Mouse (Mus musculus): ENCODE results near the gene Oaz3. TPM values are rescaled to one million over a fixed set of nuclear protein-coding genes. Genes with fewer than 3 reads are reported as not detected.

The Oaz3 gene
- not detected for polyA plus RNA-seq (2014; fragmentation: Illumina TruSeq; extraction: RNeasy Lipid Tissue Mini Kit (QIAGEN cat#74804))

GRCm38 (mm10) chr3:94443597-94443964, at the start of gene Oaz3:
TSS of gene Oaz3 (minus strand) at chr3:94443915.

GRCm38 (mm10) chr3:94480291-94480884, 36.7 kb upstream of the Oaz3 start, which contains the start of gene Riiad1:
TSS of gene Riiad1 (minus strand) at chr3:94480341.

GRCm38 (mm10) chr3:94477981-94478422, 34.3 kb upstream of the Oaz3 start, which contains the start of gene Celf3:
TSS of gene Celf3 (plus strand) at chr3:94478295.

GRCm38 (mm10) chr3:94442951-94443596, 641 bp downstream of the Oaz3 start, which contains the start of gene Mrpl9:
TSS of gene Mrpl9 (plus strand) at chr3:94443318.

GRCm38 (mm10) chr3:94413031-94413679, 30.6 kb downstream of the Oaz3 start, which contains the start of gene Tdrkh:
TSS of gene Tdrkh (plus strand) at chr3:94413273.

GRCm38 (mm10) chr3:94398217-94398616, 45.5 kb downstream of the Oaz3 start, which contains the start of gene Lingo4:
TSS of gene Lingo4 (plus strand) at chr3:94398517.

Other genes starting within 250 kb of the Oaz3 start
- gene Gm5286, start 247.2 kb downstream of the Oaz3 start, polyA plus RNA-seq (2014; fragmentation: Illumina TruSeq; extraction: RNeasy Lipid Tissue Mini Kit (QIAGEN cat#74804)), result 0.54 TPM
- not detected for gene Gm4778, start 179.9 kb downstream of the Oaz3 start, polyA plus RNA-seq (2014; fragmentation: Illumina TruSeq; extraction: RNeasy Lipid Tissue Mini Kit (QIAGEN cat#74804))
- 18.2 TPM for gene Them4, start 133.8 kb downstream of the Oaz3 start, polyA plus RNA-seq (2014; fragmentation: Illumina TruSeq; extraction: RNeasy Lipid Tissue Mini Kit (QIAGEN cat#74804))
- not detected for gene Them5, start 101.8 kb downstream of the Oaz3 start, polyA plus RNA-seq (2014; fragmentation: Illumina TruSeq; extraction: RNeasy Lipid Tissue Mini Kit (QIAGEN cat#74804))
- gene C2cd4d, start 81.5 kb downstream of the Oaz3 start, polyA plus RNA-seq (2014; fragmentation: Illumina TruSeq; extraction: RNeasy Lipid Tissue Mini Kit (QIAGEN cat#74804)), result not detected
- gene Rorc, start 71.1 kb downstream of the Oaz3 start, polyA plus RNA-seq (2014; fragmentation: Illumina TruSeq; extraction: RNeasy Lipid Tissue Mini Kit (QIAGEN cat#74804)), result 4.8 TPM
- gene Lingo4, start 45.4 kb downstream of the Oaz3 start, polyA plus RNA-seq (2014; fragmentation: Illumina TruSeq; extraction: RNeasy Lipid Tissue Mini Kit (QIAGEN cat#74804)), result not detected
- 8.3 TPM for gene Tdrkh, start 30.6 kb downstream of the Oaz3 start, polyA plus RNA-seq (2014; fragmentation: Illumina TruSeq; extraction: RNeasy Lipid Tissue Mini Kit (QIAGEN cat#74804))
- 34.6 TPM for gene Mrpl9, start 597 bp downstream of the Oaz3 start, polyA plus RNA-seq (2014; fragmentation: Illumina TruSeq; extraction: RNeasy Lipid Tissue Mini Kit (QIAGEN cat#74804))
- gene Celf3, start 34.4 kb upstream of the Oaz3 start, polyA plus RNA-seq (2014; fragmentation: Illumina TruSeq; extraction: RNeasy Lipid Tissue Mini Kit (QIAGEN cat#74804)), result not detected
- gene Riiad1, start 36.4 kb upstream of the Oaz3 start, polyA plus RNA-seq (2014; fragmentation: Illumina TruSeq; extraction: RNeasy Lipid Tissue Mini Kit (QIAGEN cat#74804)), result 9.5 TPM
- gene Snx27, start 138.8 kb upstream of the Oaz3 start, polyA plus RNA-seq (2014; fragmentation: Illumina TruSeq; extraction: RNeasy Lipid Tissue Mini Kit (QIAGEN cat#74804)), result 69.9 TPM
- not detected for gene Gm10972, start 199.2 kb upstream of the Oaz3 start, polyA plus RNA-seq (2014; fragmentation: Illumina TruSeq; extraction: RNeasy Lipid Tissue Mini Kit (QIAGEN cat#74804))
- 1.9 TPM for gene Tuft1, start 215.0 kb upstream of the Oaz3 start, polyA plus RNA-seq (2014; fragmentation: Illumina TruSeq; extraction: RNeasy Lipid Tissue Mini Kit (QIAGEN cat#74804))
- gene Selenbp2, start 249.6 kb upstream of the Oaz3 start, polyA plus RNA-seq (2014; fragmentation: Illumina TruSeq; extraction: RNeasy Lipid Tissue Mini Kit (QIAGEN cat#74804)), result not detected